Mouse (Mus musculus): ENCODE results near the gene Dhrs3.

Gene Dhrs3

DNA sequence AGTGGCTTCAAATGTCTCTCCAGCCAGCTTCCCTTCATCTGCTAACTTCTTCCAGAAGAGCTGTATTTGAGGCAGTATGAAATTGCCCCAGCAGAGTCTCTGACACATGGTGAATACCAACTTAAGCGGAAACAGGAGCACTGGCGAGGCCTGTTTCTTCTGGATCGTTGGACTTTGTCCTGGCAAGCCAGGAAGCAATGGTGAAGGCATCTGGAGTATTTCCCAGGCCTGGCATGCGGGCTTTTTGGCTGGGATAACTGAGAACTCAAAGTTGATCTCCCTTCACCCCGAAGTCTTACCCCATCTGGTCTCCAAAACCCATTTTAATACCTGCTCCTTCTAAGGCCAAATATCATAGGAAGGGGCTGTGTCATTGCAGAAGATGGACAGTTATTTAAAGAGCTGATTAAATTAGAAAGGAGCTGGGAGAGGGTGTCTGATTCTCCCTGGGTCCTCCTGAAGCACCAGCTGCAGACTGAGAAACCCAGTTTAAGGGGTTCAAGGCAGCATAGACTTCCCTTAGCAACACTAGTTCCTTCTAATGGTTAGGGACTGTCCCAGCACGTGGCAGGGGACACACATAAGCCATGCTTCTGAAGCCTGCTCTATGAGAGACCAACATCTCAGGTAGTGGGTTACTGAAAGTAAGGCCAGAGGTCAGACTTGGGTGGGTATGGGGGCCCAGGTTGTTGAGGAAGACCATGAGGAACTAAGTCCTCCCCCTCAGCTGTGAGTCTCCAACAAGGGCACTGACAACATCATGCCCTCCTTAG lies 80.5 kb downstream of the Dhrs3 start:
- DNase-seq (ENCODE audit: low spot score in 2 of 2), result peak; percentile 62

DNA sequence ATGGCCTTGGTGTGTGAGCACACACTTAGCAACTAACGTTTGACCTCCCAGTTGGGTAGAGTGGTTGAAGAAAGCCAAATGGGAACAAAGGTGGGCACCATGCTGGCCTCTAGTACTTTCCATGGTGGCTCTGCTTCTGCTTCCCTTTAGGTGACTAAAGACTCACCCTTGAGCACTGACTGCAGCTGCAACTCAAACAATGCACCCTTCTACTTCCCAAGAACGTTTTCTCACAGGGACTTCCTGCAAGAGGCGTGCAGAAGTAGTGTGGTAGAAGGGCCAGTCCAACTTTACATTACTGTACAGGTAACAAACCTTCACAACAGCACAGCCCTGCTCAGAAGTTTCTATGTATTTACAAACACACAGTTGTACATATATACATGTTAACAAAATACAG lies 81.8 kb downstream of the Dhrs3 start:
- DNase-seq (ENCODE audit: low spot score in 2 of 2), result peak in 1 of 2 experiments; percentile 8

DNA sequence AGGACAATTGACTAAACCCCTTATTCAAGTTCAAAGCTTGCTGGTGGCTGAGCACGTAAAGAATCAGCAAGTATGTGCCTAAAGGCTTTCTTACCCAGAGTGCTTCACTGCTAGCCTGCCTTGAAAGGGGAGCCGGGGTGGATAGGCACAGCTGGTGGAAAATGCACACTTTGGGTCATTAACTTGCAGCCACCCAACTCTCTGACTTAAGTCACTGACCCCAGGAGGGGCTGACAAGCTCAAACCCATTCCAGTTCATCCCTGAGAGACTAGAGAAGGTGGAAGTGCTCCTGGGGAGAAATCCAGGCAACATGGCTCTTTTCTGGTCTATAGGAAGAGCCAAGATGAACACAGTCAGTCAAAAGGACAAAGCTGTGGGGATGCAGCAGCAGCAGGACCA lies 82.9 kb downstream of the Dhrs3 start:
- no peak for DNase-seq (ENCODE audit: low spot score in 2 of 2)

DNA sequence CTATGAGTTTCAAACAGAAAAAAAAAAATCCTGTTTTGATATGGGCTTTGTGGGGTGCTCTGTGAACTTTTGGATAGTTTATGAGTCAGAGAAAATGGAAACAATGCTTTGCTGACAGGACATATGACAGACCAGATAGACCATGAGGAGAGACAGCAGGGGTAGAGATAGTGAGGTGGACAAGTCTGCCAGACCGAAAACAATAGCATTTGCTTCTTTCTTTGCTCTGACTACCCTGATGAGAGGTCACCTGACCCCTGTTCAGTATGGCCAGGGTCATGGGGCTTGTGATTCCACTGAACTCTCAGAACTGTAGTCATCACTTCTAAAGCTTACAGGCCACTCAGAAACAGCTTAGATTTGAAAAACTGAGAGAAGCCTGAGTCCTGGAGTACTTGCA lies 84.4 kb downstream of the Dhrs3 start:
- DNase-seq (ENCODE audit: low spot score in 2 of 2), result no peak
